Mouse (Mus musculus) limb, embryonic 12.5 days (tissue): ENCODE results near the gene Pik3r1. TPM values are rescaled to one million over a fixed set of nuclear protein-coding genes. Genes with fewer than 3 reads are reported as not detected.

Source experiments
- ATAC-seq: fragments of 200-750 bp; cut with Nextera tagmentation; 2 replicates; pipeline ENCODE4 v1.8.0; 2017; ENCODE audit warnings: low read depth, moderate TSS enrichment; ENCODE audit not compliant: insufficient number of reproducible peaks, insufficient read depth, low FRiP score, low TSS enrichment
- H3K27ac ChIP-seq: fragments of 300-500 bp; sonication (generic); 2 replicates; pipeline ENCODE4 v1.5.1; 2016; ENCODE audit warnings: mild to moderate bottlenecking, moderate library complexity
- H3K27me3 ChIP-seq: fragments of 300-500 bp; sonication (generic); 2 replicates; pipeline ENCODE4 v1.6.1; 2016; ENCODE audit warnings: mild to moderate bottlenecking, moderate library complexity
- H3K36me3 ChIP-seq: fragments of 300-500 bp; sonication (generic); 2 replicates; pipeline ENCODE4 v1.6.1; 2016; ENCODE audit warnings: mild to moderate bottlenecking, moderate library complexity
- H3K4me1 ChIP-seq: fragments of 300-500 bp; sonication (generic); replicated peaks from 2 replicates; pipeline ENCODE4 v1.6.1; 2016
- H3K4me2 ChIP-seq: fragments of 300-500 bp; sonication (generic); 2 replicates; pipeline ENCODE4 v1.6.1; 2016; ENCODE audit warnings: mild to moderate bottlenecking, moderate library complexity
- H3K4me3 ChIP-seq: fragments of 300-500 bp; sonication (generic); replicated peaks from 2 replicates; pipeline ENCODE4 v1.5.1; 2016; ENCODE audit warnings: mild to moderate bottlenecking
- H3K9ac ChIP-seq: fragments of 300-500 bp; sonication (generic); replicated peaks from 2 replicates; pipeline ENCODE4 v1.6.1; 2016; ENCODE audit warnings: mild to moderate bottlenecking, moderate library complexity
- H3K9me3 ChIP-seq: fragments of 300-500 bp; sonication (generic); 2 replicates; pipeline ENCODE4 v1.6.1; 2016; ENCODE audit warnings: mild to moderate bottlenecking, moderate library complexity
- WGBS: fragments of 180-500 bp; shearing (Covaris S2); methylation state at CpG from one replicate; pipeline ENCODE4 v1.1.7; 2016; 5-methylcytosine and 5-hydroxymethylcytosine counted together
- polyA plus RNA-seq: library from polyadenylated mRNA; unstranded; fragments of >200 nt; fragmentation: Nextera tagmentation; extraction: Ambion mirVana; gene quantifications from 2 replicates; pipeline ENCODE4 v1.2.1, GENCODE M21; 2016

The Pik3r1 gene
- polyA plus RNA-seq, 1 experiment from 2014 or later: 20.7 TPM

DNA sequence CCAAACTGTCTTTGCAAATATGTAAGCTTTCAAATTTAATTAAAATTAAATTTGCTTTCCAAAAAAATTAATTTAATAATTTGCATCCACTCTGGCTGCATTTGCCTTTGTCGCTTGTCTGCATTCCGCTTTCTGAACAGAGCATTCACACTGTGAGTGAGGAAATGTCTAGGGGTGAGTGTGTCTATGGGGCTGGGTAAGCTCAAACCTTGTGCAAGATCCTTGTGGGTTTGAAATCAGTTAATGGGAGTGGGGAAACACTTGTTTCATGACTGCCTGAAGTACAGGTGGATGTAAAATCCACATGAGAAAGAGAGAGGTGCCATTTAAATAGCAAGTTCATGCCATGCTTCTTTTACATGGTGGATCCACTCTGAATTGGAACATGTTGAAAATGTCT lies 31.3 kb upstream of the Pik3r1 start:
- Histone ChIP-seq H3K27ac (no peak overlapping the region), H3K36me3 (no peaks in the 10 kb centered on the region), H3K4me2 (no peak overlapping the region), H3K9me3 (no peaks in the 10 kb centered on the region), H3K4me3 (no peak overlapping the region), H3K27me3 (peaks cover 32% of the 10 kb centered on the region), H3K9ac (no peak overlapping the region), H3K4me1 (peaks cover 5% of the 10 kb centered on the region)
- ATAC-seq: no peak
- WGBS: 87% methylated on average over 2 of the region's 2 CpGs

DNA sequence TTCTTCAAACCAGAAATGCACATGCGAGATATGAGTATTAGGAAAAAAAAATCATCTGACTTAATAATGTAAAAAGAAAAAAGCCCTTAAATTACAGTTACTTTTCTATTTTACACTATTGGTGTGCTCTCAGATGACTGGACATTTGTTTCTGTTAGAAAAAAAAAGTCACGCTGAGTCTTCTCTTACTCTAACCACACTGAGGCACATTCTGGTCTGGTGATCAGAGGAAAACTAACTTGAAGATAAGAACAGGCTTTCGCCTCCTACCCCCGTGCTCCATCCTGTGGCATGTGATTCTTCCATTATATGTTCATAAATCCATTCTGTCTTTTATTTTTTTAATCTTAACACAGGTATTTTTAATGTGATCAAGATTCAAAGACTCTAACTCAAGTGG lies 30.5 kb upstream of the Pik3r1 start:
- H3K36me3 ChIP-seq: no peaks in the 10 kb centered on the region
- peaks cover 27% of the 10 kb centered on the region for H3K27me3 ChIP-seq
- ATAC-seq: no peak
- no peak overlapping the region for H3K4me2 ChIP-seq
- H3K4me1 ChIP-seq: peaks cover 5% of the 10 kb centered on the region
- no peak overlapping the region for H3K27ac ChIP-seq
- no peaks in the 10 kb centered on the region for H3K9me3 ChIP-seq
- no peak overlapping the region for H3K4me3 ChIP-seq
- no peak overlapping the region for H3K9ac ChIP-seq
- 86% methylated on average over 4 of the region's 4 CpGs for WGBS

DNA sequence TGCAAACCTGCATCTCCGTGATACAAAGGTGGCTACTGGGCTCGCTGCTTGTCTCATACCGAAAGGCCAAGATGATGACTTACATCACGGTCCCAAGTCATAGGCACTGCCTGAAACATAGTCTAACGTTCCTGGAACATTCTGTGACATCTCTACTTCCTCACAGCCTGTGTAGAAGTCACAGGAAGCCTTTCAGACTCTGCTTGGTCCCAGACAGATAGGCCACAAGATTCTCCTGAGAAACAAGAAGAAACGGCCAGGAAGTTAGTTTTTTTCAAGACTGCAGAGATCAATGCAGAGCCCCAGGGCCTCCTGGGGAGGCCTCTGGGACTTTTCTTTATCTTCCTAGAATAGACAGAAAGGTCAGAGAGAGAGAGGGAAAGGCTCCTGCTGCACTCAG lies 29.0 kb upstream of the Pik3r1 start:
- ATAC-seq: no peak
- H3K9me3 ChIP-seq: no peaks in the 10 kb centered on the region
- H3K4me2 ChIP-seq: no peak overlapping the region

GRCm38 (mm10) chr13:101785705-101786104 lies 17.7 kb upstream of the Pik3r1 start:
- Histone ChIP-seq H3K9ac (no peak overlapping the region), H3K4me2 (no peak overlapping the region), H3K36me3 (no peaks in the 10 kb centered on the region), H3K4me1 (no peaks in the 10 kb centered on the region), H3K27ac (no peak overlapping the region), H3K4me3 (no peak overlapping the region), H3K9me3 (no peaks in the 10 kb centered on the region), H3K27me3 (no peaks in the 10 kb centered on the region)
- ATAC-seq: no peak
- 82% methylated on average over 3 of the region's 4 CpGs for WGBS

More for the DNA sequence above, 29.0 kb upstream of the Pik3r1 start:
- 72% methylated on average over 6 of the region's 6 CpGs for WGBS
- no peak overlapping the region for H3K4me3 ChIP-seq
- peaks cover 5% of the 10 kb centered on the region for H3K4me1 ChIP-seq
- H3K9ac ChIP-seq: no peak overlapping the region
- H3K27ac ChIP-seq: no peak overlapping the region
- no peaks in the 10 kb centered on the region for H3K36me3 ChIP-seq
- peaks cover 21% of the 10 kb centered on the region for H3K27me3 ChIP-seq

- no peak overlapping the region for H3K9ac ChIP-seq
- H3K4me1 ChIP-seq: no peaks in the 10 kb centered on the region
- no peak overlapping the region for H3K4me3 ChIP-seq
- no peaks in the 10 kb centered on the region for H3K9me3 ChIP-seq
- no peak overlapping the region for H3K27ac ChIP-seq
- no peaks in the 10 kb centered on the region for H3K27me3 ChIP-seq
- WGBS: 94% methylated on average over 13 of the region's 13 CpGs
- H3K36me3 ChIP-seq: no peaks in the 10 kb centered on the region
- ATAC-seq: no peak
- H3K4me2 ChIP-seq: no peak overlapping the region
Measured at GRCm38 (mm10) chr13:101784651-101785289, 16.8 kb upstream of the Pik3r1 start.

- no peaks in the 10 kb centered on the region for H3K9me3 ChIP-seq
- no peak for ATAC-seq
- H3K9ac ChIP-seq: no peak overlapping the region
- H3K4me1 ChIP-seq: no peaks in the 10 kb centered on the region
- no peak overlapping the region for H3K27ac ChIP-seq
- no peak overlapping the region for H3K4me3 ChIP-seq
- no peaks in the 10 kb centered on the region; the same call in none of the 2 replicates for H3K27me3 ChIP-seq
- 93% methylated on average over 4 of the region's 4 CpGs for WGBS
- H3K36me3 ChIP-seq: no peaks in the 10 kb centered on the region
- H3K4me2 ChIP-seq: no peak overlapping the region
Measured at GRCm38 (mm10) chr13:101779011-101779410, 11.0 kb upstream of the Pik3r1 start.

GRCm38 (mm10) chr13:101777851-101778250 lies 9.8 kb upstream of the Pik3r1 start:
- WGBS: 80% methylated on average over 3 of the region's 3 CpGs
- no peaks in the 10 kb centered on the region for H3K4me1 ChIP-seq
- H3K4me3 ChIP-seq: no peak overlapping the region
- no peaks in the 10 kb centered on the region for H3K36me3 ChIP-seq
- no peak overlapping the region for H3K4me2 ChIP-seq
- no peak for ATAC-seq
- H3K9ac ChIP-seq: no peak overlapping the region
- no peak overlapping the region for H3K27ac ChIP-seq
- H3K27me3 ChIP-seq: no peaks in the 10 kb centered on the region; the same call in none of the 2 replicates
- H3K9me3 ChIP-seq: no peaks in the 10 kb centered on the region

DNA sequence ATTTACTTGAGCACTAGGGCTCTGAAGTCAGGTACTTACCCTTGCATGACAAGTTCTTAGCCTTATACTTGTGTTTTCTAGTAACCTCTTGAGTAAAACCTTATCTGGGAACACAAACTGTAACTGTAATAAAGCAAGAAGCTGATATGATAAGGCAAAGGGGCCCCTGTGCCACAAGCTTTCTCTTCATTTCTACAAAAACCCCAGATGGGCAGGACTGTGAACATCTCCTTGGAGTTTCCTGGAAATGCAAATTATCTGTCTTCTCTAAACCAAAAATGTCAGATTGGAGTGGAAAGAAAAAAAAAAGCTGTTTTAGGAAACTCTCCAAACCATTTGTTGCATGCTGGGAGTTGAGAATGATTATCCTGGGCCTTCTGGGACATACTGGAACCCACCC lies 3.1 kb upstream of the Pik3r1 start:
- Histone ChIP-seq H3K27ac (no peak overlapping the region), H3K36me3 (no peaks in the 10 kb centered on the region), H3K9me3 (no peaks in the 10 kb centered on the region)

GRCm38 (mm10) chr13:101769955-101770354 lies 1.9 kb upstream of the Pik3r1 start:
- no peak overlapping the region for H3K4me3 ChIP-seq
- H3K9ac ChIP-seq: no peak overlapping the region
- no peak for ATAC-seq
- H3K27me3 ChIP-seq: no peaks in the 10 kb centered on the region; the same call in 1 of the 2 replicates
- H3K27ac ChIP-seq: no peak overlapping the region
- H3K36me3 ChIP-seq: no peaks in the 10 kb centered on the region
- no peak overlapping the region for H3K4me2 ChIP-seq
- H3K9me3 ChIP-seq: no peaks in the 10 kb centered on the region
- H3K4me1 ChIP-seq: peaks cover 11% of the 10 kb centered on the region
- 77% methylated on average over 4 of the region's 4 CpGs for WGBS

More for the DNA sequence above, 3.1 kb upstream of the Pik3r1 start:
- H3K9ac ChIP-seq: no peak overlapping the region
- no peak overlapping the region for H3K4me2 ChIP-seq
- no peak for ATAC-seq
- no peak overlapping the region for H3K4me3 ChIP-seq
- no peaks in the 10 kb centered on the region; the same call in 1 of the 2 replicates for H3K27me3 ChIP-seq
- peaks cover 5% of the 10 kb centered on the region for H3K4me1 ChIP-seq

DNA sequence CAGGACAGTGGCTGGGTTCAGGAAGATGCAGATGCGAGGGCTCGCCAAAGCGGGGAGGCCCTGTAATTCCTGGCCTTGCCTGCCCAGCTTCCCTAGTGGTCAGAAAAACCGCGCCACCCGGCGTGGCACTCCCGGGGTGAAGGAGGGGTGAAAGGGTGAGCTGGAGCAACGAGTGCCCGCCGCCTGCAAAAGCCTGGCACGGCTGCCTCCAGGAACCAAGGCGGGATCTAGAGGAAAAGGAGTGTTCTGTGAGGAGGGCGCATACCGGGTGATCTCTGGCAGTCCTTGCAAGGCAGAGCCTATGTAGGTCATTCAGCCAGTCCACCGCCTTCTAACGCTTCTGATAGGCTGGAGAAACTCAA lies 594 bp upstream of the Pik3r1 start:
- Histone ChIP-seq H3K36me3 (no peaks in the 10 kb centered on the region), H3K27ac (peak overlapping the region; percentile 70), H3K27me3 (no peaks in the 10 kb centered on the region; the same call in 1 of the 2 replicates), H3K9ac (peak overlapping the region; percentile 75), H3K9me3 (no peaks in the 10 kb centered on the region), H3K4me1 (peaks cover 20% of the 10 kb centered on the region), H3K4me2 (peak overlapping the region; percentile 92), H3K4me3 (peak overlapping the region; percentile 84)
- 2% methylated on average over 17 of the region's 17 CpGs for WGBS
- ATAC-seq: 0 out of 2 replicates have a peak, but pooled peaks have one; percentile 18

DNA sequence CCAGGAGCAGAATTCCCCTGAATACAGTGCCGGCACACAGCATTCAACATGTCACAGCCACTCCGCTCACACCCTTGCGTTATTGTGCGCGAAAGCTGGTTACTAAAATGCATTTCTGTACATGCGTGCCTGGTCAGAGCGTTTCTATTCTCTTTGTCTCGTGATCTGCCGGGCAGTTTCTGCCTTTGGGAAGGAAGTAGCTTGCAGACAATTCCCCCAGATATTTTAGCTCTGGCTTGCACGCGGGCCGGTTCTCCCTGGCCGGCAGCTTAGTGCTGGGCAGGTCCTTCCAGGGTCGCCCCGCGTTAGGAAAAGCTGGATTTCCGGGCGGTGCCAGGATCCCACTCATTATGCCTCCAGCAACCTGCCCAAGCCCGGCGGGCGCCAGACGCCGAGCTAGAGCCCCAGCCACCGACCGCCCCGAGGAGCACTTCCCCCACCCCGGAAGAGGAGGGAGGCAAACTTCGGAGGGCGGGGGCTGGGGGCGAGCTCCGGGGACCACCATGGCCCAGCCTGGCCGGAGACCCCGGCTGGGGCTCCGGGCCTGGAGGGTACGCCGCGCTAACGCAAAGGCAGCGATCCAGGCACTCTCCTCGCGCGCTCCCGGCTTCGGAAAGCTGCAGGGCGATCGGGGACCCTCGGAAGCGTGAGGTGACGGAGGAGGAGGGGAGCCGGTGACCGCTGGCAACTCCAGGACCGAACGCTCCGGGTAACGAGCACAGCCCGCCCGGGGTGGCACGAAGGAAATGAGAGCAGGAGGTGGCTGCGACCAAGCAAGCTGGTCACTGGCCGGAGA lies 806 bp downstream of the Pik3r1 start:
- H3K27me3 ChIP-seq: no peaks in the 10 kb centered on the region; the same call in 1 of the 2 replicates
- H3K27ac ChIP-seq: peak overlapping the region; percentile 92
- no peaks in the 10 kb centered on the region for H3K36me3 ChIP-seq
- peaks cover 21% of the 10 kb centered on the region for H3K4me1 ChIP-seq
- H3K9me3 ChIP-seq: no peaks in the 10 kb centered on the region
- peak; percentile 13; the same call in 1 of the 2 replicates for ATAC-seq
- H3K4me3 ChIP-seq: peak overlapping the region; percentile 84
- under 1% methylated on average over 60 of the region's 60 CpGs for WGBS
- peak overlapping the region; percentile 92 for H3K4me2 ChIP-seq
- peak overlapping the region; percentile 86 for H3K9ac ChIP-seq
